Mouse (Mus musculus): ENCODE data around the gene Ephb1.

DNA sequence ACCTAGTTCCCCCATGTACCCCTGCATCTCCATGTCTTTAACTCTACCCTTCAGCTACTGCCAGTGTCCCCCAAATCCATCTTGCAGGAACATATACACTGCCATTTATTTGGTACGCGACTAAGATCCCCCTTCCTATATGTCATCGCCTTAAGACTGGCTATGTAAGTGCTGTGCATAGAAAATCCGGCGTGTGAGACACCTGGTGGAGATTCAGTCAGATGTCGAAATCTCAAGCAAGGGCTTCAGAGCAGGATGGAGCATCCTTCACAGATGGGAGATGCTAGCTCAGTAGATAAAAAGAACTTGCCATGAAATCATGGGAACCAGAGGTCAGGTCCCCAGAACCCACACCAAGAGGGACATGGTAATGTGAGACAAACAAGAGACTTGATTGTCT, 276.3 kb downstream of the Ephb1 start:
- no peak for TF ChIP-seq CTCF (conservative IDR thresholded peaks at IDR 0.05; ENCODE audit: low read length)
- no peak for TF ChIP-seq NANOG (IDR thresholded peaks at IDR 0.05; ENCODE audit: borderline replicate concordance, low read length)

All from E14TG2a.4 (cell line).